Mouse (Mus musculus) liver, embryonic 15.5 days (tissue): ENCODE data around the gene Cacna1f. TPM values are rescaled to one million over a fixed set of nuclear protein-coding genes. Genes with fewer than 3 reads are reported as not detected.

Source experiments
- ATAC-seq: fragments of 200-750 bp; cut with Nextera tagmentation; 2 replicates; pipeline ENCODE4 v1.8.0; 2017; ENCODE audit warnings: moderate number of reproducible peaks, mild to moderate bottlenecking, moderate library complexity; ENCODE audit not compliant: insufficient read depth
- H3K27ac ChIP-seq: fragments of 300-500 bp; sonication (generic); replicated peaks from 2 replicates; pipeline ENCODE4 v1.5.1; 2015; ENCODE audit warnings: mild to moderate bottlenecking, inconsistent platforms
- H3K27me3 ChIP-seq: fragments of 300-500 bp; sonication (generic); 2 replicates; pipeline ENCODE4 v1.6.1; 2015; ENCODE audit warnings: mild to moderate bottlenecking, inconsistent platforms
- H3K36me3 ChIP-seq: fragments of 300-500 bp; sonication (generic); replicated peaks from 2 replicates; pipeline ENCODE4 v1.6.1; 2015; ENCODE audit warnings: moderate library complexity, mild to moderate bottlenecking, inconsistent platforms
- H3K4me1 ChIP-seq: fragments of 300-500 bp; sonication (generic); replicated peaks from 2 replicates; pipeline ENCODE4 v1.6.1; 2015; ENCODE audit warnings: inconsistent platforms
- H3K4me2 ChIP-seq: fragments of 300-500 bp; sonication (generic); 2 replicates; pipeline ENCODE4 v1.6.1; 2015; ENCODE audit warnings: moderate library complexity, mild to moderate bottlenecking, inconsistent platforms
- H3K4me3 ChIP-seq: fragments of 300-500 bp; sonication (generic); replicated peaks from 2 replicates; pipeline ENCODE4 v1.5.1; 2015; ENCODE audit warnings: mild to moderate bottlenecking, inconsistent platforms
- H3K9ac ChIP-seq: fragments of 300-500 bp; sonication (generic); 2 replicates; pipeline ENCODE4 v1.6.1; 2015; ENCODE audit warnings: moderate library complexity, mild to moderate bottlenecking, inconsistent platforms
- H3K9me3 ChIP-seq: fragments of 300-500 bp; sonication (generic); replicated peaks from 2 replicates; pipeline ENCODE4 v1.6.1; 2016; ENCODE audit warnings: inconsistent platforms
- WGBS: fragments of 180-500 bp; shearing (Covaris S2); methylation state at CpG from one replicate; pipeline ENCODE4 v1.1.7; 2015; ENCODE audit warnings: mixed read lengths; ENCODE audit not compliant: insufficient replicate concordance; 5-methylcytosine and 5-hydroxymethylcytosine counted together
- polyA plus RNA-seq: library from polyadenylated mRNA; unstranded; fragments of >200 nt; fragmentation: Nextera tagmentation; extraction: Ambion mirVana; gene quantifications from 2 replicates; pipeline ENCODE4 v1.2.1, GENCODE M21; 2015

The Cacna1f gene
- polyA plus RNA-seq, 1 experiment from 2014 or later = 0.07 TPM

DNA sequence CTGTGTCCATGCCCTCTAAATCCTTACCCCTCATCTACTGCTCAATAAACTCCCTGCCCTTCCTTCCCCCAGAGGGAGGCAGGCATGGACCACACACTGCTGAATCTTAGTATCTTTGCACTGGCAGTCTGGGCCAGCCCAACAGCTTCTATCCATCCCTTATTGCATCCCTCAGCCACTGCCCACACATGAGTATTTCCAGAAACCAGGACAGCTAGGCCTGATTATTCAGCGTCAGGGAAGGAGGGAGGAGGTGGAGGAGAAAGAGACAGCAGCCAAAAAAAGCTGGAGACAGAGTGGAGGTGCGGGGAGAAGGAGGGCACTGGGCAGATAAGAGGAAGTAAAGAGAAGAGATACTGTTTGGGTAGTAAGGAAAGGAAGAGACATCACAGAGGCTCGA is 28.2 kb downstream of the Cacna1f start:
- Histone ChIP-seq H3K27me3 (peaks cover 15% of the 10 kb centered on the region), H3K27ac (no peak overlapping the region), H3K36me3 (no peaks in the 10 kb centered on the region), H3K9me3 (no peaks in the 10 kb centered on the region), H3K4me1 (peaks cover 8% of the 10 kb centered on the region; the same call in 1 of the 2 replicates), H3K4me3 (no peak overlapping the region), H3K9ac (no peak overlapping the region), H3K4me2 (no peak overlapping the region)
- ATAC-seq = no peak
- WGBS = 18% methylated on average over 3 of the region's 3 CpGs

DNA sequence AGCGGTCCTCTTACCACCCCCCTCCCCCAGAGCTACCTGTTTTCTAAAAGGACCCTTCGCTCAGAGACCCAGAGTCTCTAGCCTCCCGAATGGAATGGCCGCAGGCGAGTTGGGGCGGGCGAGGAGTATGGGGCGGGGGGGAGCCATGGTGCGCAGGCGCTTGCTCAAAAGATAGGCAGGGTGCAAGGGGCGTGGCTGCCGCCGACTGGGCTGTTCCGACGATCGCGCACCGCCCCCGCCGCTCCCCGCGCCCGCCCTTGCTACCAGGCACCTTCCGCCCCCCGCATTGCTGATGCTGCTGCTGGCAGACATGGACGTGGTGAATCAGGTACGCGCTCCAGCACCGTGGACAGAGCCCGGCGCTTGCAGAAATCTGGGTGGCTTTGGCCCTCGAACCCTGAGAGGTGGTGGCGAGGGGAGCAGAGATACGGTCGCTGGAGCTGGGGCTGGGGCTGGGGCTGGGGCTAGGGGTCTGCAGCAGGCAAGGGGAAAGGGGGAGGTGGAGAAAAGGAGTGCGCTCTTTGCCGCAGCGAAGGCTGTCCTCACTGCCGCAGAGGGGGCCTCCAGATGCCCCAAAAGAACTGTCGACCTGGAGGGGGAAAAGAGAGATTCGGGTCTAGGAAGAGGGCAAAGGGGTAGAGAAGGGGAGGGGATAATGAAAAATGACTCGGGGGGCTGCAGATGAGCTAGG is 31.7 kb downstream of the Cacna1f start, which contains the start of gene Syp:
Gene Syp (plus strand): TSS at position 71 of the 691 bp plus-strand sequence.
- Histone ChIP-seq H3K9me3 (no peaks in the 10 kb centered on the region), H3K4me1 (peaks cover 8% of the 10 kb centered on the region; the same call in 1 of the 2 replicates), H3K27me3 (peaks cover 37% of the 10 kb centered on the region), H3K27ac (no peak within 1 kb of the TSS), H3K4me3 (peak within 1 kb of the TSS; percentile 32), H3K4me2 (peak within 1 kb of the TSS; percentile 67), H3K9ac (no peak within 1 kb of the TSS), H3K36me3 (no peaks in the 10 kb centered on the region)
- peak; percentile 79 for ATAC-seq
- WGBS = 16% methylated on average over 38 of the region's 42 CpGs

DNA sequence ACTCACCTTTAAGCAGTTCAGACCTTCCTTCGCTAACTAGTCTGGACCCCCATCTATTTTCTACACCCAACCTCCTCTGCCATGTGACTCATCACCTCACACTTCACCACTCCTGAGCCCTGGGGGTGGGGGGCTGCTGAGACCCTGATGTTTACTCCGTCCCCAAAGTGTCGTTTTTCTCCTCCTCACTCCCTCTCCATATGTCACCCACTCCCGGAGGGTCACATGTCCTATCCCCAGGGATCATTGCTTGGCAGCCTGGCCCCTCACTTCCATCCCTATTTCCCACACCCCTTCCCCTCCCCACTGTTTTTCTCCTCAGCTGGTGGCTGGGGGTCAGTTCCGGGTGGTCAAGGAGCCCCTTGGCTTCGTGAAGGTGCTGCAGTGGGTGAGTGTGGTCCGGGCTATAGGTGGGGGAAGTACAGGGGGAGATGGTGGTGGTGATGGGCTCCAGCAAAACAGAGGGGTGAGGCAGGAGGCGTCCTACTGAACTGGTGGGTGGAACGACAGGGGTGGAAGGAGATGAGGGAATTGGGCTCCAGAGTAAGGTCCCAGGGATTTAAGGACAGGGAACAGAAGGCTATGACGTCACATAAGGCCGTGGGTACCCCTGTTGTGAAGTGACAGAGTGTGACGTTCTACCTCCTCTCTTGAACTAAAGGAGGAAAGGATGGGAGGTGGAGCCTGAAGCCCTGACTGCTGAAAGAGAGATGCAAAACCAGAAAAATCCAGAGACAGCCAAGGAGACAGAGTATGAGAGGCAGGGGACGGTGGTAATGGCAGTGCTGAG is 32.8 kb downstream of the Cacna1f start:
- Histone ChIP-seq H3K27me3 (peaks cover 46% of the 10 kb centered on the region), H3K4me1 (peaks cover 8% of the 10 kb centered on the region; the same call in 1 of the 2 replicates), H3K4me3 (no peak overlapping the region), H3K27ac (no peak overlapping the region), H3K36me3 (no peaks in the 10 kb centered on the region), H3K9ac (no peak overlapping the region), H3K9me3 (no peaks in the 10 kb centered on the region), H3K4me2 (no peak overlapping the region)
- 25% methylated on average over 13 of the region's 13 CpGs for WGBS
- ATAC-seq = no peak

DNA sequence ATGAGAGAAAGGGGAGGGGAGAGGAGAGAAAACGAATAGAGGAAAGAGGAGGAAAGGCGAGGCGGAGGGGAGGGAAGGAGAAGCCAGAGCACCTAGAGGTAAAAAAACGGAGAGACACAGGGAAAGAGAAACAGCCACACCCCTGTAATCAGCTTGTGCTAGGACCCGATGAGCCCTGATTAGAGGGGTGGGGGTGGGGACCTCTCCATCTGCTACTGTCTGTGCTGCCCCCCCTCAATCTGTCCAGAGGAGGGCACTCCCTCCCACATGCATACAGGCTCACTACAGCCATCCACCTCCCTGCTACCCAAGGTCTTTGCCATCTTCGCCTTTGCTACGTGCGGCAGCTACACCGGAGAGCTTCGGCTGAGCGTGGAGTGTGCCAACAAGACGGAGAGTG is 33.9 kb downstream of the Cacna1f start:
- Histone ChIP-seq H3K4me2 (no peak overlapping the region; the same call in 1 of the 2 replicates), H3K4me3 (no peak overlapping the region), H3K27me3 (peaks cover 46% of the 10 kb centered on the region), H3K9me3 (no peaks in the 10 kb centered on the region), H3K27ac (no peak overlapping the region), H3K9ac (no peak overlapping the region), H3K36me3 (no peaks in the 10 kb centered on the region), H3K4me1 (peaks cover 8% of the 10 kb centered on the region; the same call in 1 of the 2 replicates)
- ATAC-seq = no peak
- 38% methylated on average over 12 of the region's 12 CpGs for WGBS

DNA sequence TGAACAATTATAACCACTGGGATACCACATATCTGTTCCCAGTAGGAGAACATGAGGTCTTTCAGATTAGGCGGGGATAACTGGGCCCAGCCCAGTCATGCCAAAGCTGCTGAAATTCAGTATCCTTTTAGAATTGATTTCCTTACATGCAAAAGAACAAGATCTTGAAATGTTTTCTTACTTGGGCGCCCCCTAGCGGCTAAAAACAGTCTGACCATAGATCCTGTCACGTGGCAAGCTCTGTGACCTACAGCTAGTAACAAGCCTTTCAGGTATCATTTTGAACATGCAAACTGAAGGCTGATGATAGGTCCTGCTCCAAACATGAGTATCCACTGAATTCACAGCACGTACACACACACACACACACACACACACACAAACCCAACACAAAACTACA is 38.5 kb downstream of the Cacna1f start:
- H3K4me2 ChIP-seq = no peak overlapping the region
- H3K27me3 ChIP-seq = peaks cover 30% of the 10 kb centered on the region
- H3K9ac ChIP-seq = no peak overlapping the region
- peaks cover 15% of the 10 kb centered on the region for H3K4me1 ChIP-seq
- whole genome bisulfite sequencing = 8% methylated on average over 5 of the region's 5 CpGs
- no peak for ATAC-seq
- no peak overlapping the region for H3K4me3 ChIP-seq
- no peaks in the 10 kb centered on the region for H3K36me3 ChIP-seq
- no peak overlapping the region for H3K27ac ChIP-seq
- no peaks in the 10 kb centered on the region for H3K9me3 ChIP-seq

DNA sequence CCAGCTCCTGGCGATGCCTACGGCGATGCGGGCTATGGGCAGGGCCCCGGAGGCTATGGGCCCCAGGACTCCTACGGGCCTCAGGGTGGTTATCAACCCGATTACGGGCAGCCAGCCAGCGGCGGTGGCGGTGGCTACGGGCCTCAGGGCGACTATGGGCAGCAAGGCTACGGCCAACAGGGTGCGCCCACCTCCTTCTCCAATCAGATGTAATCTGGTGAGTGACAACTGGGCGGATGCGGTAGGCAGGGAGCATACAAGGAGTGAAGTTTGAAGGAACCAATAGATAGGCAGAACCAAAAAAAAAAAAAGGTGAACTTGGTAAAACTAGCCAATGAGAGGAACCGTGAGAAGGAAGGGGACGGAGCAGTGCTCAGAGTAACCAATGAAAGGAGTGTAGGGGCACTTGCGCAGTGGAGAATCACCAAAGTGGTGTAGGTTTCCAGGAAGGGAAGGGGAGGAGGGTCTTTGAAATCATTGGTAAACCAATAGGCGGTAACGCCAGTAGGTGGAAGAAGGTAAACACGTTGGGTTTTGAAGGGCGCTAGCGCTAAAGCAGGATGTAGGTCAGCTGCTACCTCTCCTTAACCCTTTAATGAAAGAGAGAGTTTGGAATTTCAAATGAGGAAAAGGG is 41.9 kb downstream of the Cacna1f start:
- ATAC-seq = peak; percentile 98
- H3K4me1 ChIP-seq = peaks cover 15% of the 10 kb centered on the region
- peak overlapping the region; percentile 72 for H3K4me2 ChIP-seq
- peak overlapping the region; percentile 59 for H3K4me3 ChIP-seq
- H3K36me3 ChIP-seq = no peaks in the 10 kb centered on the region
- H3K9ac ChIP-seq = peak overlapping the region; percentile 65
- H3K27ac ChIP-seq = peak overlapping the region; percentile 95
- no peaks in the 10 kb centered on the region for H3K9me3 ChIP-seq
- H3K27me3 ChIP-seq = peaks cover 8% of the 10 kb centered on the region; the same call in 1 of the 2 replicates
- 15% methylated on average over 25 of the region's 25 CpGs for WGBS

DNA sequence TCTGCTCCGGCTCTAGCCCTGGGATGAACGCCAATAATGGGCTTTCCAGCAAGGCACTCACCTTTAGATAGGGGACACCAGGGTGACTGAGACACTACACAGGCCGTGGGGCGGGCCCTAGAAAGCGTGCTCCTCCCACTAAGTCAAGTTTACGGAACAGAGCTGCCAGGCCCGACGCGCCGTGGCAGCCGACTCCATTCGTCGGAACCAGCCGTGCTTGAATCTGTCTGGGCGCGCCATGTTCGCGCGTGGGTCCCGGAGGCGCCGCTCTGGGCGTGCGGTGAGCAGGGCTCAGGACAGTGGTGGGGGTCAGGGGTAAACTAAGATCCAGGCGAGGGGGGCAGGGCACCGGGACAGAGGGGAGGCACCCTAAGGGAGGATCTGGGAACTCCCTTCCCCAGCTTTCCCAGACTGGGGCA is 50.3 kb downstream of the Cacna1f start, which contains the start of gene Prickle3:
Gene Prickle3 (plus strand): TSS at position 40 of the 419 bp plus-strand sequence.
- Histone ChIP-seq H3K4me1 (no peaks in the 10 kb centered on the region; the same call in 1 of the 2 replicates), H3K36me3 (no peaks in the 10 kb centered on the region), H3K4me3 (peak within 1 kb of the TSS; percentile 55), H3K9ac (peak within 1 kb of the TSS; percentile 35; the same call in 1 of the 2 replicates), H3K27me3 (no peaks in the 10 kb centered on the region), H3K9me3 (no peaks in the 10 kb centered on the region), H3K4me2 (peak within 1 kb of the TSS; percentile 61), H3K27ac (peak within 1 kb of the TSS; percentile 64; the same call in 1 of the 2 replicates)
- peak; percentile 67 for ATAC-seq
- WGBS = 17% methylated on average over 26 of the region's 26 CpGs

DNA sequence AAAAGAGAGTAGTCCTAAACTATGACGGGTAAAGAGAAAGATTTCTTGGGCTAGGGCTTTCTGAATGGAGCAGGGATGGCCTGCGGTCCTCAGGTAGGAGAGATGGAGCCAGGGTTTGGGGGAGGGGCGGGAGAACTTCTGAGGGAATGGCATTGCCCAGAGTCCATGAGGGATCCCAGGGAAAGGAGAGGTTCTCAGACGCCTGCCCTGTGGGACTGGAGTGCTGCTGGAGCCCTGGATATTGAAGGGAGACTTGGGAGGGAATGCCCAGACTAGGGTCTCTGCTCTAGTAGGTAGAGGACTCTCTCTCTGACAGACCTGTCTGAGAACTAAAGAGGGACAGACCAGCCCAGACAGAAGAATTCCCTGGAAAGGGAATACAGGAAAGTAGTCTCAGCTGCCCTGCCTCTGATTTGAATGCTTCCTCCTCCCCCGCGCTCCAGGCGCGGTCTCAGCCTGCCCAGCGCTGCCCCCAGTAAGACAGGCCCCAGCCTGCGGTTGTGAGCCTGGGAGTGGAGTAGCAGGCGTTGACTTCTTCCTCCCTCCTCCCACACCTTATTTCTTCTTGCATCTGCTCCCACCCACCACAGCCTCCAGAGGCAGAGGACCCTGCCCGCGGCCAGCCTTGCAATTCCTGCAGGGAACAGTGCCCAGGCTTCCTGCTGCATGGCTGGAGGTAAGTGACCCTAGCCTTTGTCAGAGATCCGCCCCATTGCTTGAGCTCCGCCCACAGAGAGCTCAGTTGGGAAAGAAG is 51.3 kb downstream of the Cacna1f start:
- ATAC-seq = 0 out of 2 replicates have a peak, but pooled peaks have one; percentile 17
- no peaks in the 10 kb centered on the region for H3K27me3 ChIP-seq
- H3K4me3 ChIP-seq = peak overlapping the region; percentile 55
- no peaks in the 10 kb centered on the region; the same call in 1 of the 2 replicates for H3K4me1 ChIP-seq
- H3K9me3 ChIP-seq = no peaks in the 10 kb centered on the region
- H3K9ac ChIP-seq = no peak overlapping the region
- peak overlapping the region; percentile 61 for H3K4me2 ChIP-seq
- H3K27ac ChIP-seq = no peak overlapping the region
- WGBS = 28% methylated on average over 15 of the region's 15 CpGs
- H3K36me3 ChIP-seq = no peaks in the 10 kb centered on the region

DNA sequence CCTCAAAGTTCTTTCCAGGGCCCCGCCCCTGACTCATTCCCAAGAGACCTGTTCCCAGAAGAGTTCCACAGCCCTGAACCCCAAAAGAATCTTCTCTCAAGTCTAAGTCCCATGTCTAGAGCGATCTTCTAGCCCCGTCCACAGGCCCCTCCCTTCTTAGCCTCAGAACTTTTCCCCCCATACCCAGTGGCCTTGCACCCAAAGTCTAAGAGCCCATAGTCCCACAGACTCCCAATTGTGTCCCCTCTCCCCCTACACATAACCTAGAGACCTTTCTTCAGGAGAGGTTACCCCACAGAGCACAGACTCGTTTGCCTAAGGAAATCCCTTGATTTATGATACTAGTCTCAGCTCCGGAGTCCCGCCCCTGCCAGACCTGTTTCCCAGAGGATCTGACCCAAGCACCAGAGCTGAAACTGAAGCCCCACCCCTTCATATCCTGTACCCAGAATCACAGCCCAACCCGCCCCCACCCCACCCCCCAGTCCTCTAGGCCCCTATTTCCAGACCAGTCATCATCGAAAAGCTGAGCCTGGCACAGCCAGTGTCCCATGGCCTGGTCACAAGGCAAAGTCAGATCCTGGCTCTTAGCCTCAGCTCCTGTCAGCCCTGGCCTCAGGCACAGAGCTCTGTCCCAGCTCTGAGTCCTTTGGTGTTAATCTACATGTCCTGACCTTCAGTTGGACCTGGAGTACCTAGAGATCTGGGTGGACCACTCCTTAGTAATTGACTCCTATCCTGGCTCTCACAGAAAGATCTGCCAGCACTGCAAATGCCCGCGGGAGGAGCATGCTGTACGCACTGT is 52.1 kb downstream of the Cacna1f start:
- no peaks in the 10 kb centered on the region; the same call in 1 of the 2 replicates for H3K4me1 ChIP-seq
- H3K4me3 ChIP-seq = no peak overlapping the region
- no peaks in the 10 kb centered on the region for H3K9me3 ChIP-seq
- H3K36me3 ChIP-seq = no peaks in the 10 kb centered on the region
- 53% methylated on average over 11 of the region's 11 CpGs for WGBS
- H3K4me2 ChIP-seq = peak overlapping the region; percentile 61
- no peak overlapping the region for H3K9ac ChIP-seq
- ATAC-seq = no peak
- no peaks in the 10 kb centered on the region for H3K27me3 ChIP-seq
- no peak overlapping the region for H3K27ac ChIP-seq

DNA sequence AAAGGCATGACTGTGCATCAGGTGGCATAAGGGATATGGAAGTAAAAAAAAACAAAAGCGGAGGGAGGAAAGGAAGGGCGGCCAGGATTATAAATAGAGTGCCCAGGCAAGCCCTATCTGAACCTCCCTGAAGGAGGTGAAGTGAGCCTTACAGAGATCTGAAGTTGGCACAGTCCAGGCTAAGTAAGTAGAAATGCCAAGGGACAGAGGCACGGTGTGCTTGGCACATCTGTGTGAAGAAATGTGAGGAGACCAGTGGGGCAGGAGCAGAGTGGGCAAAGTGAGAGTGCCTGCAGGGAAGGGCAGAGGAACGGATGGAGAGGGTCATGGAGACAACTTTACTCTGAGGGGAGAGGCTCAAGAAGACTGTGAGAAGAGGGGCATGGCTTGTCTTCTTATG is 54.2 kb downstream of the Cacna1f start:
- H3K4me1 ChIP-seq = no peaks in the 10 kb centered on the region; the same call in 1 of the 2 replicates
- no peaks in the 10 kb centered on the region for H3K9me3 ChIP-seq
- no peak overlapping the region for H3K27ac ChIP-seq
- 65% methylated on average over 4 of the region's 4 CpGs for WGBS
- no peaks in the 10 kb centered on the region for H3K36me3 ChIP-seq
- H3K4me2 ChIP-seq = no peak overlapping the region
- no peak for ATAC-seq
- no peak overlapping the region for H3K4me3 ChIP-seq
- no peak overlapping the region for H3K9ac ChIP-seq
- no peaks in the 10 kb centered on the region for H3K27me3 ChIP-seq
